Mouse (Mus musculus): ENCODE measurements at regions not wholly inside any gene's neighbourhood (a gene's known extent, or its start where the extent isn't known, plus 50 kb on each side); places are given as distances from the start of the nearest gene placed in this dataset.
A peak's percentile ranks its signal among the peaks of the same experiment; 100 is the strongest.

DNA sequence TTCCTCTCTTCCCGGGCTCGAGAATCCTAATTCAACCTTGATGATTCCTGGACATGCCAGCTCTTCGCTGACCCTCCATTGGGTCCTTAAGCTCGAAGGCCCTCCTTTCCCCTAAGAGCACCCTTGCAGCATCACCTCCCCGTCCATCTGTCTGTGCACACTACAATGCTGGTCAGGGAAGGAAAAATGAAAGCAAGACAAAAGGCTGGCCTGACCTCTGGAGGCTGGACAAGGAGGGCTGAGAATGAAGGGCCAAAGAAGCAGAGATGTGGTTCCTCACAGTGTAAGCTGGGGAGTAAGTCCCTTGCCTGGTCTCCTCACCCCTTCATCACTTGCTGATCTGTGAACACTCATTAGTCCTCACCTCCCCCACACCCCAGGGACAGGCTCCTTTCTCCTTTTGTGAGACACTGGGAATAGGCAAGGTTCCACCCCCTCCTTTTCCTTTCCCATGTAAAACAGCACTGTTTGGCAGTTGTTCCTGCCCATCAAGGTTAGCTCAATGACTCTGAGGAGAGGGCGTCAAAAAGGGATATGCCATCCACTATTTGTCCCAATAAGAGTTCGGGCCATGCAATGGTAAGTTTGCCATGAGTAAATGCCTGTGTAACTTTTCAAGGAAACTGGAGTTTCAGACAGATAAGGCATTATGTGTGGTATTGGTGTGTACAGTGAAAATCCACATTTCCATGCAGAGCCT, 332.3 kb downstream of the Diras2 start:
- Histone ChIP-seq H3K9me3 (replicated peaks) (no peaks in the 10 kb centered on the region), H3K4me3 (no peak overlapping the region), H3K4me1 (peaks cover 13% of the 10 kb centered on the region), H3K27ac (no peak overlapping the region), H3K27me3 (ENCODE audit: low read depth, poor library complexity, severe bottlenecking) (no peaks in the 10 kb centered on the region), H3K36me3 (no peaks in the 10 kb centered on the region)
- no peak for DNase-seq (ENCODE audit: low spot score)
- 86% methylated on average over 7 of the region's 7 CpGs for WGBS

DNA sequence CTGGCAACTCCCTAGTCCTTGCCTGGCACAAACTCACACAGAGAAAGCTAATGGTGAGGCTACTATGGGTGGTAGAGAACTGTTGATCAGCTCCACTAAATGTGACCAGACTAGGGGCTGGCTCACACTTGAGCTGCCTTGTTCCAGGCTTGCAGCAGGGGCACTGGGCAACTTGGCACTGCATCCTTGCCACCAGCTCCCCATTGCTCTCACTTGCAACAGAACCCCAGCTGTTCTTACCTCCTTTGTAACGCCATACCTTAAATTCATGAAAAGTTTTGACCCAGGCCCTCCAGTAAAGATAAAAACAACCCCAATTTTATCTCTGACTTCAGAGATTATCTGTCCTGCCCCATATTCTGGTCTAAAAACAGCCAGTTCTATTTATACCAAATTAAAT, 328.7 kb downstream of the Diras2 start:
- Histone ChIP-seq H3K27me3 (ENCODE audit: low read depth, poor library complexity, severe bottlenecking) (no peaks in the 10 kb centered on the region), H3K9me3 (replicated peaks) (no peaks in the 10 kb centered on the region), H3K27ac (no peak overlapping the region), H3K36me3 (no peaks in the 10 kb centered on the region), H3K4me1 (no peaks in the 10 kb centered on the region), H3K4me3 (no peak overlapping the region)
- WGBS: 80% methylated on average over 1 of the region's 1 CpGs
- no peak for DNase-seq (ENCODE audit: low spot score)

DNA sequence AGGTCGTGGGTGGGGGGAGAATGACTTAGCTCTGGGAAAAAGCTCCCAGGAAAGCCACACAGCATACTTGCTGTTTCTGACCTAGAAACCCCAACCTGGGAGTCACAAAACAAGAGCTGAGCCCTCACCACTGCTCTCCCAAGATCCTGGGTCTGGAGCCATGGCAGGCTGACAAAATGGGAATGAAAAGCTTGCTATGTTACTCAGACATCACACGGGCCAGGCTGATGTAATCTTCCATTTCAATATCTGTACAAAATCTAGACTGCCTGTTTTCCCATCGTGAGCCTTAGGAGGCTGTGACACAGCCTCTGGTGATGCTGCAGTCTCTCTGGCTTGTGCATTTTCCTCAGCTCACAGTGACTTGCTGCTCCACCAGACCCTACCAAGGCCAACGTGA, 325.1 kb downstream of the Diras2 start:
- Histone ChIP-seq H3K27ac (no peak overlapping the region), H3K27me3 (ENCODE audit: low read depth, poor library complexity, severe bottlenecking) (no peaks in the 10 kb centered on the region), H3K36me3 (no peaks in the 10 kb centered on the region), H3K9me3 (replicated peaks) (no peaks in the 10 kb centered on the region), H3K4me1 (peaks cover 5% of the 10 kb centered on the region; the same call in 1 of the 2 replicates), H3K4me3 (no peak overlapping the region)
- 81% methylated on average over 4 of the region's 4 CpGs for WGBS
- DNase-seq (ENCODE audit: low spot score): no peak

DNA sequence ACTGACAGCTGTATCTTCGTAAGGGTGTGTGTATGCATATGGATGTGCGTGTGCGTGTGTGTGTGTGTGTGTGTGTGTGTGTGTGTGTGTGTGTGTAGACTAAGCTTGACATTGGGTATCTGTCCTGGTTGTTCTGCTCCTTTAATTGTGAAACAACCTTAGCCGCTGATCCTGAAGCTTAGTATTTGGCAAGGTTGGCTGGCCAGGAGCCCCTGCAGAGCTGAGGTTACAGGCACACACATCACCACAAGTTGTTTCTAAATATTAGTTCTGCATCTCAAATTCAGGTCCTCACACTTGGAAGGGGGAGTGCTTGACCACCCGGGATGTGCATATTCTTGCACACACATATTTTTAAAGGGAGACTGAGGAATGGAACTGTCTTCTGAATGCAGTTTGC, 314.7 kb downstream of the Diras2 start:
- Histone ChIP-seq H3K9me3 (replicated peaks) (no peaks in the 10 kb centered on the region), H3K27me3 (ENCODE audit: low read depth, poor library complexity, severe bottlenecking) (no peaks in the 10 kb centered on the region), H3K4me1 (no peaks in the 10 kb centered on the region), H3K27ac (no peak overlapping the region), H3K36me3 (no peaks in the 10 kb centered on the region), H3K4me3 (no peak overlapping the region)
- 90% methylated on average over 5 of the region's 5 CpGs for WGBS
- no peak for DNase-seq (ENCODE audit: low spot score)

DNA sequence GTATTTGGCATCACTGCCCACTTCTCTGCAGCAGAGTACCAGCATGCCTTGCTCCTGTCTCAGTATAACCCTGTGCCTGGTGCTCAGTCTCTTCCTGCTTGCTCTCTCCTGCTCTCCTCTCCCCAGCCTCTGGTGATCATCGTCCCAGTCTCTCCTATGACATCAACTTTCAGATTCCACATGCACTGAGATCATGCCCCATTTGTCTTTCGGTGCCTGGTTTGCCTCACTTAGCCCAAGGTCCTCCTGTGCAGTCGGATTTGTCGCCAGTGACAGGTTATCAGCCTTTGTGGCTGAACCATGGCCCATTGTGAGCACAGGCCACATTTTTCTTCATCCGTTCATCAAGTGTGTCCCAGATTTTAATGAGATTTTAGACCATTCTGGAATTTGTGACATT, 314.0 kb downstream of the Diras2 start:
- Histone ChIP-seq H3K27me3 (ENCODE audit: low read depth, poor library complexity, severe bottlenecking) (no peaks in the 10 kb centered on the region), H3K36me3 (no peaks in the 10 kb centered on the region), H3K4me3 (no peak overlapping the region), H3K9me3 (replicated peaks) (no peaks in the 10 kb centered on the region), H3K4me1 (peaks cover 3% of the 10 kb centered on the region), H3K27ac (no peak overlapping the region)
- no peak for DNase-seq (ENCODE audit: low spot score)
- 74% methylated on average over 5 of the region's 5 CpGs for WGBS

DNA sequence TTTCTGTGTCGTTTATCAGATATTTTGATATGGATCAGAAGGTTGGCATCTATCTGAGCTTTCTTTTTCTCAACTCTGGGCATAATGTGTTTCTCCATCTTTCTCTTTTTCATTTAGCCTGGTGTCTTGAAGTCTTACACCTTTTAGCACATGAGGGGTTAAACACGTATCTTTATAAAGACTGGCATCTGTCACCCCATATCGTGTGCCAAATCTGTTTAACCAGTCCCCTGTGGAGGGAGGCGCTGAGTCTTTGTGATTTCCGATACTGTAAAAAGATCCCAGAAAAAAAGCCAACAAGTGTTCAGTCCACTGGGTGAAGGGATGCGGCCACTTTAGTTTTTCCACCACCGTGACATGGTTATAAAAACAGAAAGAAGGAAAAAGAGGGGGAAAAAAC, 313.3 kb downstream of the Diras2 start:
- H3K27ac ChIP-seq: no peak overlapping the region
- H3K27me3 ChIP-seq (ENCODE audit: low read depth, poor library complexity, severe bottlenecking): no peaks in the 10 kb centered on the region
- no peaks in the 10 kb centered on the region for H3K9me3 ChIP-seq (replicated peaks)
- no peak for DNase-seq (ENCODE audit: low spot score)
- WGBS: 84% methylated on average over 7 of the region's 7 CpGs
- peaks cover 10% of the 10 kb centered on the region for H3K4me1 ChIP-seq
- no peaks in the 10 kb centered on the region for H3K36me3 ChIP-seq
- no peak overlapping the region for H3K4me3 ChIP-seq

DNA sequence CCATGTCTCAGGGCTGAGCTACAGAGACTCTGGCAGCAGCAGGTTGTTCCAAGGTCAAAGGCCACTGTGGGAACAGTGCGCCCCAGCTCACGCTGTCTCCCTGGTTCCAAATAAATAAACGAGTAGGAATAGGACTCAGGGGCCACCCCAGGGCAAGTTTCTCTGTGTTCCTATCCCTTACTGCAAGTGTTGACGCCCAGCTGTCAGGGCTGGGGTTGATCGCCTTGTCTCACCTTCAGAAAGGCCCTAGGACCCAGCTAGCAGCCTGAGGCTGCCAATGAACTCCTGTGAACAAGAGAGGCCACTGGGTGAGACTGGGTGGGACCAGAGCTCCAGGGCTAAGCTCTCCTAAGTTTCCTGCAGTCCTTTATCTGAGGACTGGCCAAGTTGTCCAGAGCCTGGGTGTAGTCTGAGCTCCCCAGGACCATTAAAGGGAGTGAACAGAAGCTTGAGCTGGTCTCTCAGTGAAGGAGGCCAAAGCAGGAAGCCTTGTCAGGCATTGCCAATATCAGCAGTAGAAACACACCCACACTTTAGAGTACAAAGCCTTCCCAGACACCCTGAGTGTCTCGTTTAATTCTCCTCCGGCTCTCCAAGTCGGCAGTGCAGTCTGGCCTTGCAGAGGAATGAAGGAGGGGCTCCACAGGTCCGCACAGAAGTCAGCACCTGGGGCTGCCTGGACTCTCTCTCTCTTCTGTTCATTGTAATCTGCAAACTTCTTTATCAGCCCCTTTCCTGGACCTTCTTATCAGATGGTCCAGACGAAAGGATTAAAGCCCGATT, 308.6 kb downstream of the Diras2 start:
- Histone ChIP-seq H3K27me3 (ENCODE audit: low read depth, poor library complexity, severe bottlenecking) (no peaks in the 10 kb centered on the region), H3K4me3 (no peak overlapping the region), H3K27ac (peak overlapping the region; percentile 50; the same call in 1 of the 2 replicates), H3K4me1 (peaks cover 19% of the 10 kb centered on the region), H3K9me3 (replicated peaks) (no peaks in the 10 kb centered on the region), H3K36me3 (no peaks in the 10 kb centered on the region)
- no peak for DNase-seq (ENCODE audit: low spot score)
- 39% methylated on average over 11 of the region's 11 CpGs for WGBS

DNA sequence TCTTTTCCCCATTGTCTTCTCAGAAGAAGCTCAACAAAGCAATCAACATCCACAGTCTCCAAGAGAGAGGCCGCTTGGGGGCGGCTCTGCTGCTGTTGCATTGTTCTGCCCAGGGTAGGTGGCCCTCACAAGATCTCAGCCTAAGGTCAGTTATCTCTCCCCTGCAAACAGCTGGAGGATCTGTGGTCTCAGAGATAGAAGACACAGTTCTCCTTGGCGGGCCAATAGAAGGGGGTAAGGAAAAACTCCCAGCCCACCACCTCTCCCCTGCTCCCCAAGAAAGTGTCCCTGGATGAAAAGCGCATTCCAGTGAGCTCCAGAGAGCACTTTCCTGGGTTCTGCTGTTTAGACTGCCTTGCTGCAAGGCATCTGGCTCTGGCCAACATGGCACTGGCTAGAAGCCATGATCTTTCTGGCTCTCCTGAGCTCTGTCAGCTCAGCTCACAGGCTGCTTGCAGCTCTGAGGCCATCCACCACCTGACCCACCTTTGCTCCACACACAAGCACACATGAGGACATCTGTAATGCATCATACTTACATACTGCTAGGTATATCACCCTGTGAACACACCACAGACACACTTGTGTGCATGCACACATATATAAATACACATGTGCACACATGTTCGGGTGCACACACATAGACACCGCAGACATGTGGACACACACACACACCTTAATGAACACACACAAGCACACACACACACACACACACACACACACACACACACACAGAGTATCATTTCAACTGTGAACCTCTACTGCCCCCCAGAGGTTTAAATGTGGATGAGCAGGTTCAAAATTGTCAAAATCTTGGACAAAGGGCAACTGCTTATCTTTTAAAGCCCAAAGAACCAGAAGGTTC, 307.7 kb downstream of the Diras2 start:
- WGBS: 53% methylated on average over 6 of the region's 6 CpGs
- Histone ChIP-seq H3K36me3 (no peaks in the 10 kb centered on the region), H3K27ac (peak overlapping the region; percentile 46; the same call in 1 of the 2 replicates), H3K4me1 (peaks cover 19% of the 10 kb centered on the region), H3K27me3 (ENCODE audit: low read depth, poor library complexity, severe bottlenecking) (no peaks in the 10 kb centered on the region), H3K9me3 (replicated peaks) (no peaks in the 10 kb centered on the region), H3K4me3 (no peak overlapping the region)
- DNase-seq (ENCODE audit: low spot score): peak; percentile 40

DNA sequence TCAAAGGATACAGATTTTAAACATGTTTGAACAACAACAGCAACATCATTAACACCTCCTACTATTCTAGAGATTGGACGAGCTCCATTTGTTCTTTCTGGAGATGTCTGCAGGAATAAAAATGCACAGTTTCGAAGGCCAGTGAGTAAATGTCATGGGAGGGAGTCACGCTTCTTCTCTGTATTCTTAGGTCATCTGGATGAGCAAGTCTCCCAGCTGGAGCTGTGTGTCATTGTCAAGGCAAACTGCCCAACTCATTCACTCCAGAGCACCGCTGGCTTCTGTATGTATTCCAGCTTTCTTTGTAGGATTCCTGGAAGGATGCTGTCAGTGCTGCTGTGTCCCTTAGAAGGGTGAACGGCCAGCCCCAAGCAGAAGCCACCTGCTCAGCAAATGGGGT, 297.1 kb downstream of the Diras2 start:
- H3K4me1 ChIP-seq: peaks cover 10% of the 10 kb centered on the region; the same call in 1 of the 2 replicates
- H3K4me3 ChIP-seq: no peak overlapping the region
- no peaks in the 10 kb centered on the region for H3K9me3 ChIP-seq (replicated peaks)
- no peak for DNase-seq (ENCODE audit: low spot score)
- WGBS: 79% methylated on average over 5 of the region's 5 CpGs
- no peaks in the 10 kb centered on the region for H3K27me3 ChIP-seq (ENCODE audit: low read depth, poor library complexity, severe bottlenecking)
- no peaks in the 10 kb centered on the region for H3K36me3 ChIP-seq
- no peak overlapping the region for H3K27ac ChIP-seq

DNA sequence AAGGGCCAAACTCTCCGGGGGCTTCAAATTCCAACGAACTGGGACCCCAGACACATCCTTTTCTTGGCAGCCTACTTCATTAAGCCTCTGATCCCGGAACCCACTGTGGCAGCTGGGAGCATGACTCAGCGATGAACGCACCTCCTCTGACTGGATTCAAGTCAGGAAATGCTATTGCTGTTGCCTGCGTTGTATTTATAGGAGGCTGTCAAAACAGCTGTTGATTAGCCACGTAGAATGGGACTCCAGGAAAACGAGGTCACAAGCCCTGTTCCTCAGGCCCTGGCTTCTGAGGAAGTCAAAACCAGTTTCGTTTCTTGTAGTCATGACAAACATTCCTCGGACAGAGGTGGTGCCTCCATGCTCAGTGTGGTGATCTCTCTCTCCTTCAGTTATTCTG, 295.0 kb downstream of the Diras2 start:
- H3K4me1 ChIP-seq: peaks cover 10% of the 10 kb centered on the region; the same call in 1 of the 2 replicates
- no peaks in the 10 kb centered on the region for H3K36me3 ChIP-seq
- H3K27ac ChIP-seq: no peak overlapping the region
- no peak for DNase-seq (ENCODE audit: low spot score)
- no peaks in the 10 kb centered on the region for H3K27me3 ChIP-seq (ENCODE audit: low read depth, poor library complexity, severe bottlenecking)
- WGBS: 65% methylated on average over 10 of the region's 10 CpGs
- H3K4me3 ChIP-seq: no peak overlapping the region
- no peaks in the 10 kb centered on the region for H3K9me3 ChIP-seq (replicated peaks)

DNA sequence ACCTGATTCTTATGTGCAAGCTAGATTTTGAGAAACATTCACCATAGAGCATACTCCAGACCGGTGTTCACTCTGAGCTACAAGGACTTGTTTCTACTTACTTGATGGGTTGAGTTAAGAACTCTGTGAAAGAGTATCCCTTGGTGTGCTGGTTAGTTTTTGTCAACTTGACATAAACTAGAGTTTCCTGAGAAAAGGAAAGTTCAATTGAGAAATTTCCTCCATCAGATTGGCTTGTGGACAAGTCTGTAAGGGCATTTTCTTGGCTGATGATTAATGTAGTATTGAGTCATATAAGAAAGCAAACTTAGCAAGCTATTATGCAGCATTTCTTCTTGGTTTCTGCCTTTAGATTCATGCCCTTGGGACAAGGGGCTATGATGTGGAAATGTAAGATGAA, 291.5 kb downstream of the Diras2 start:
- no peaks in the 10 kb centered on the region for H3K9me3 ChIP-seq (replicated peaks)
- DNase-seq (ENCODE audit: low spot score): no peak
- no peaks in the 10 kb centered on the region for H3K36me3 ChIP-seq
- WGBS: 100% methylated on average over 1 of the region's 1 CpGs
- H3K4me1 ChIP-seq: peaks cover 10% of the 10 kb centered on the region; the same call in 1 of the 2 replicates
- H3K27ac ChIP-seq: no peak overlapping the region
- H3K27me3 ChIP-seq (ENCODE audit: low read depth, poor library complexity, severe bottlenecking): no peaks in the 10 kb centered on the region
- H3K4me3 ChIP-seq: no peak overlapping the region

DNA sequence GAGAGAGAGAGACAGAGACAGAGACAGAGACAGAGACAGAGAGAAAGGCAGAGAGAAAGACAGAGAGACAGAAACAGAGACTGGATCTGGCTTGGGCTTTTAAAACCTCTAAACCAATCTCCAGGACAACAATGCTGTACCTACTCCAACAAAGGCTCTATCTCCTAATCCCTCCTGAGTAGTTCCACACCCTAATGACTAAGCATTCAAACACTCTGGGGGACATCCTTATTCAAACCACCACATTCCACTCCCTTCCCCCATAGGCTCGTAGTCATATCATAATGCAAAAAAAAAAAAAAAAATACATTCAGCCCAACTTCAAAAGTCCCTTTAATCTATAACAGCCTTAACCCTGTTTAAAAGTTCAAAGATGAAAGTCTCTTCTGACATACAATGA, 289.3 kb downstream of the Diras2 start:
- Histone ChIP-seq H3K4me1 (no peaks in the 10 kb centered on the region), H3K4me3 (no peak overlapping the region), H3K27me3 (ENCODE audit: low read depth, poor library complexity, severe bottlenecking) (no peaks in the 10 kb centered on the region), H3K27ac (no peak overlapping the region), H3K36me3 (no peaks in the 10 kb centered on the region), H3K9me3 (replicated peaks) (no peaks in the 10 kb centered on the region)
- DNase-seq (ENCODE audit: low spot score): no peak
- 64% methylated on average over 1 of the region's 1 CpGs for WGBS

DNA sequence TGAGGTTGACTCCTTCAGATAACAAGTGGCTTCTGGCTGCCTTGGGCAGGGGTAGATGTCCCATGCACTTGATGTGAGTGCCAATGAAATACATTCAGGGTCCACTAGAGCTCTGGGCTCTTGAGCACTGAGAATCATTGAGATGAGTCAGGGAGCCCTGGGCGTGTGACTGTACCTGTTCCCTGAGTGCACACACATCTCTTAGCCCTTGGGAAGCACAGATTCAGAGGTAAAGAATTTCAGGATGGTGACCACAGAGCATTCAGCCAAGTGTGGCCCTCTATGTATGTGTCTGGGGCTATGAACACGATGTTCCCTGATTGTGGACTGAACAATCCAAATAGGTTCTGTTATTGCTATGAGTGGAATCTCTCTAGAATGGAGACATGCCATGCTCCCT, 281.6 kb downstream of the Diras2 start:
- DNase-seq (ENCODE audit: low spot score): no peak
- Histone ChIP-seq H3K4me1 (no peaks in the 10 kb centered on the region), H3K27me3 (ENCODE audit: low read depth, poor library complexity, severe bottlenecking) (no peaks in the 10 kb centered on the region), H3K27ac (no peak overlapping the region), H3K4me3 (no peak overlapping the region), H3K36me3 (no peaks in the 10 kb centered on the region), H3K9me3 (replicated peaks) (no peaks in the 10 kb centered on the region)
- WGBS: 82% methylated on average over 2 of the region's 2 CpGs
